ENCODE assay signal across 8 mouse cellular contexts in the genomic region with DNA sequence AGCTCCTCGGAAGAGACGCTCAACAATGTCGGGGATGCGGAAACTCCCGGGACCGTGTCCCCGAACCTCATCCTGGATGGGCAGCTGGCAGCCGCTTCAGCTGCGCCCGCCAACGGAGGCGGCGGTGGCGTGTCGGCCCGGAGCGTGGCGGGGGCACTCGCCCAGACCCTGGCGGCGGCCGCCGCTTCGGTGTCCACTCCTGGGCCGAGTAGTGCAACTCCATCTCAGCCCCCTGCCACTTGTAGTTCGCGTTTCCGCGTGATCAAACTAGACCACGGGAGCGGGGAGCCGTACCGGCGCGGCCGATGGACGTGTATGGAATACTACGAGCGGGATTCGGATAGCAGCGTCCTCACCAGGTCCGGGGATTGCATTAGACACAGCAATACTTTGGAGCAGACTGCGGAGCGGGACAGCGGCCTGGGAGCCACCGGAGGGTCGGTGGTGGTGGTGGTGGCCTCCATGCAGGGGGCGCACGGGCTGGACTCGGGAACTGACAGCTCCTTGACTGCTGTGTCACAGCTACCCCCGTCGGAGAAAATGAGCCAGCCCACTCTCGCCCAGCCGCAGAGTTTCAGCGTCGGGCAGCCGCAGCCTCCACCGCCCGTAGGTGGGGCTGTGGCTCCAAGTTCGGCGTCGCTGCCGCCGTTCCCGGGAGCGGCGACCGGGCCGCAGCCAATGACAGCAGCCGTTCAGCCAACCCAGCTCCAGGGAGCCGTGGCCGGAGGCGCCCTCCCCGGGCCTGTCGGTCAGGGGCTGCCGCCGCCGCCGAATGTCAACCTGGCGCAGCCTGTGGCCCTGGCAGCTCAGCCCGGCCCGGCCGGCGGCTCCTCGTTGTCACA. TPM values are rescaled to one million over a fixed set of nuclear protein-coding genes. Genes with fewer than 3 reads are reported as not detected.
A peak's percentile ranks its signal among the peaks of the same experiment; 100 is the strongest.
DNase-seq lines count a peak whose midpoint lies in the region; ATAC-seq and TF ChIP-seq lines count a peak whose summit lies in the region.

No protein-coding gene starts in this region.

- H3K4me1 ChIP-seq in embryonic facial prominence, embryonic 14.5 days (ENCODE audit: control insufficient read depth, insufficient read depth, low read length): peaks cover 3% of the 10 kb centered on the region; the same call in 1 of the 2 replicates
- H3K4me1 ChIP-seq in kidney, embryonic 14.5 days (ENCODE audit: control insufficient read depth, insufficient read depth, low read length): peaks cover 4% of the 10 kb centered on the region; the same call in 1 of the 2 replicates
- H3K4me1 ChIP-seq in liver, adult 2 months (ENCODE audit: control insufficient read depth, insufficient read depth, low read length): peaks cover 4% of the 10 kb centered on the region; the same call in 1 of the 2 replicates

- under 1% methylated on average over 41 of the region's 85 CpGs for WGBS in embryonic facial prominence, embryonic 14.5 days
- under 1% methylated on average over 78 of the region's 85 CpGs for WGBS in kidney, embryonic 14.5 days
- WGBS in liver, adult 2 months: under 1% methylated on average over 85 of the region's 85 CpGs

- peak overlapping the region; percentile 89 for H3K4me3 ChIP-seq in embryonic facial prominence, embryonic 14.5 days (ENCODE audit: low read depth, low read length)
- peak overlapping the region; percentile 95 for H3K4me3 ChIP-seq in kidney, embryonic 14.5 days (ENCODE audit: low read length)
- H3K4me3 ChIP-seq in liver, adult 2 months (ENCODE audit: insufficient read depth, low read depth, low read length): peak overlapping the region; percentile 88

- DNase-seq in 416B (ENCODE audit: low read depth): peak; percentile 87
- DNase-seq in adrenal gland, postnatal 4 days (ENCODE audit: low spot score in 2 of 2): peak; percentile 47 to 53
- DNase-seq in embryonic facial prominence, embryonic 14.5 days (ENCODE audit: low spot score): peak; percentile 87
- DNase-seq in heart, adult 9 months (ENCODE audit: low spot score in 2 of 2): peak; percentile 75 to 79
- peak; percentile 59 for DNase-seq in liver, adult 2 months (ENCODE audit: extremely low read depth, low read depth, low spot score)
- DNase-seq in spleen, postnatal 36 days (ENCODE audit: low spot score in 2 of 2): peak; percentile 79 to 80

- peak overlapping the region; percentile 98 for H3K9ac ChIP-seq in embryonic facial prominence, embryonic 14.5 days (ENCODE audit: low read depth, low read length)
- H3K9ac ChIP-seq in kidney, embryonic 14.5 days (ENCODE audit: low read depth, low read length): peak overlapping the region; percentile 99
- H3K9ac ChIP-seq in liver, adult 2 months (ENCODE audit: low read depth, low read length): peak overlapping the region; percentile 100

- peak; percentile 75 for TF ChIP-seq CTCF in liver, adult 2 months (IDR thresholded peaks at IDR 0.05; ENCODE audit: low read depth, low read length)

- H3K36me3 ChIP-seq in embryonic facial prominence, embryonic 14.5 days (ENCODE audit: control insufficient read depth, insufficient read depth, low read length): peaks cover 8% of the 10 kb centered on the region; the same call in 1 of the 2 replicates
- peaks cover 5% of the 10 kb centered on the region; the same call in 1 of the 2 replicates for H3K36me3 ChIP-seq in kidney, embryonic 14.5 days (ENCODE audit: control insufficient read depth, insufficient read depth, low read length)
- no peaks in the 10 kb centered on the region for H3K36me3 ChIP-seq in liver, adult 2 months (ENCODE audit: control insufficient read depth, insufficient read depth, low read length)

- peak overlapping the region; percentile 91 for H3K4me2 ChIP-seq in embryonic facial prominence, embryonic 14.5 days (ENCODE audit: low read depth, low read length)
- peak overlapping the region; percentile 85 for H3K4me2 ChIP-seq in kidney, embryonic 14.5 days (replicated peaks; ENCODE audit: low read depth, low read length)

- peak; percentile 75 for ATAC-seq in embryonic facial prominence, embryonic 14.5 days (ENCODE audit: low read depth)
- peak; percentile 76 for ATAC-seq in kidney, embryonic 14.5 days (ENCODE audit: low FRiP score, low TSS enrichment)
- peak; percentile 45 for ATAC-seq in monocyte, adult 5-6 weeks (replicated peaks; ENCODE audit: insufficient number of reproducible peaks, low FRiP score, low TSS enrichment, poor library complexity, severe bottlenecking)

- H3K79me2 ChIP-seq in liver, adult 2 months (ENCODE audit: control insufficient read depth, insufficient read depth, low read length): peaks cover 20% of the 10 kb centered on the region; the same call in 1 of the 2 replicates

- no peaks in the 10 kb centered on the region for H3K27me3 ChIP-seq in embryonic facial prominence, embryonic 14.5 days (replicated peaks; ENCODE audit: control insufficient read depth, insufficient read depth, low read length)
- H3K27me3 ChIP-seq in kidney, embryonic 14.5 days (ENCODE audit: control insufficient read depth, insufficient read depth, low read length): no peaks in the 10 kb centered on the region
- no peaks in the 10 kb centered on the region for H3K27me3 ChIP-seq in liver, adult 2 months (ENCODE audit: control insufficient read depth, insufficient read depth, low read length)

- 0 out of 2 replicates have a peak, but pooled peaks have one; percentile 23 for TF ChIP-seq POLR2A in liver, adult 2 months (IDR thresholded peaks at IDR 0.05; ENCODE audit: extremely low read depth, insufficient read depth, low read length)

- no peaks in the 10 kb centered on the region for H3K9me3 ChIP-seq in embryonic facial prominence, embryonic 14.5 days (ENCODE audit: control insufficient read depth, low read length)
- H3K9me3 ChIP-seq in kidney, embryonic 14.5 days (ENCODE audit: control insufficient read depth, low read length): no peaks in the 10 kb centered on the region

- H3K27ac ChIP-seq in embryonic facial prominence, embryonic 14.5 days (replicated peaks; ENCODE audit: low read depth, low read length): peak overlapping the region; percentile 100
- peak overlapping the region; percentile 100 for H3K27ac ChIP-seq in kidney, embryonic 14.5 days (ENCODE audit: low read depth, low read length)
- H3K27ac ChIP-seq in liver, adult 2 months (replicated peaks; ENCODE audit: insufficient read depth, low read depth, low read length): peak overlapping the region; percentile 96

RNA-seq across cellular contexts. Expression of a gene that starts 1.6 kb away (rescaled TPM):
- total RNA-seq in adrenal gland, postnatal 4 days (2021): 10 to 100 TPM; 37.8 to 45.7 TPM
- 17.3 and 19.9 TPM in 2 replicates for polyA plus RNA-seq in embryonic facial prominence, embryonic 14.5 days (2014; fragmentation: Nextera tagmentation; extraction: Ambion mirVana)
- polyA plus RNA-seq in kidney, embryonic 14.5 days (2014; fragmentation: Nextera tagmentation; extraction: Ambion mirVana): 16.1 and 17.9 TPM in 2 replicates
- total RNA-seq in liver, adult 2 months (2014; rRNA removed): 7.2 and 7.7 TPM in 2 replicates
- polyA plus RNA-seq in liver, adult 2 months (2012; rRNA removed): 5.4 and 6.7 TPM in 2 replicates
- 21.2 to 37.9 TPM (median 23.5 TPM) in 3 replicates for total RNA-seq in monocyte, adult 5-6 weeks (2017)

Comparison
In these comparisons a context has a peak if more than half of its experiments do, and no peak if none do; other contexts are left out.
1. Peak in every context shown above with its lines: DNase-seq, ATAC-seq, H3K4me3 ChIP-seq and H3K27ac ChIP-seq.